ENCODE assay signal across 12 mouse cellular contexts in genomic region chr11:103198339-103198738, GRCm38 (mm10). TPM values are rescaled to one million over a fixed set of nuclear protein-coding genes. Genes with fewer than 3 reads are reported as not detected.
DNase-seq lines count a peak whose midpoint lies in the region; ATAC-seq and TF ChIP-seq lines count a peak whose summit lies in the region.
"Had no signal": no experiment of that assay in that cellular context is flagged by ENCODE, and none has a peak within 500 bp of the region (broad histone marks: within the 10 kb centered on the region; RNA-seq: fewer than 3 reads in every experiment).

No protein-coding gene starts in this region.

- H3K36me3 ChIP-seq in heart, embryonic 14.5 days (ENCODE audit: control insufficient read depth, insufficient read depth, low read length), result no peaks in the 10 kb centered on the region
- H3K36me3 ChIP-seq in E14TG2a.4 (ENCODE audit: insufficient read depth, low read length), result peaks cover 24% of the 10 kb centered on the region
- no peaks in the 10 kb centered on the region for H3K36me3 ChIP-seq in embryonic facial prominence, embryonic 14.5 days (ENCODE audit: control insufficient read depth, insufficient read depth, low read length)
- no peaks in the 10 kb centered on the region for H3K36me3 ChIP-seq in limb, embryonic 12.5 days

- peaks cover 76% of the 10 kb centered on the region for H3K27me3 ChIP-seq in heart, embryonic 14.5 days (ENCODE audit: control insufficient read depth, insufficient read depth, low read length)
- peaks cover 77% of the 10 kb centered on the region for H3K27me3 ChIP-seq in E14TG2a.4 (ENCODE audit: insufficient read depth, low read length)
- H3K27me3 ChIP-seq in embryonic facial prominence, embryonic 14.5 days (replicated peaks; ENCODE audit: control insufficient read depth, insufficient read depth, low read length), result peaks cover 66% of the 10 kb centered on the region
- peaks cover 94% of the 10 kb centered on the region for H3K27me3 ChIP-seq in limb, embryonic 12.5 days
- H3K27me3 ChIP-seq: CH12.LX had no signal

- peak overlapping the region; percentile 82 for H3K4me2 ChIP-seq in heart, embryonic 14.5 days (ENCODE audit: low read length)
- peak overlapping the region; percentile 86 for H3K4me2 ChIP-seq in embryonic facial prominence, embryonic 14.5 days (ENCODE audit: low read depth, low read length)
- peak overlapping the region; percentile 84 for H3K4me2 ChIP-seq in limb, embryonic 12.5 days

- no peak for DNase-seq in heart, adult 11 months
- DNase-seq in embryonic facial prominence, embryonic 14.5 days (ENCODE audit: low spot score), result no peak
- DNase-seq in testis, postnatal 14 days (ENCODE audit: low spot score), result no peak
- DNase-seq: adrenal gland, adult 2 months; heart, postnatal 14 days had no signal

- no peak overlapping the region for H3K27ac ChIP-seq in heart, embryonic 14.5 days (replicated peaks in 1 of 2; ENCODE audit: control insufficient read depth in 1 of 2, insufficient read depth in 1 of 2, low read depth in 2 of 2, low read length in 2 of 2)
- no peak overlapping the region for H3K27ac ChIP-seq in embryonic facial prominence, embryonic 14.5 days (replicated peaks; ENCODE audit: low read depth, low read length)
- H3K27ac ChIP-seq in limb, embryonic 12.5 days, result no peak overlapping the region

- H3K4me1 ChIP-seq in heart, embryonic 14.5 days (ENCODE audit: control insufficient read depth in 2 of 2, insufficient read depth in 2 of 2, low read length in 2 of 2), result peaks cover 8 to 26% of the 10 kb centered on the region in 2 experiments
- H3K4me1 ChIP-seq in E14TG2a.4 (replicated peaks; ENCODE audit: low read depth, low read length), result peaks cover 35% of the 10 kb centered on the region
- peaks cover 14% of the 10 kb centered on the region for H3K4me1 ChIP-seq in embryonic facial prominence, embryonic 14.5 days (ENCODE audit: control insufficient read depth, insufficient read depth, low read length)
- peaks cover 25% of the 10 kb centered on the region for H3K4me1 ChIP-seq in limb, embryonic 12.5 days (replicated peaks)

- H3K4me3 ChIP-seq in heart, embryonic 14.5 days (ENCODE audit: control insufficient read depth in 1 of 2, insufficient read depth in 1 of 2, low read depth in 1 of 2, low read length in 2 of 2), result no peak overlapping the region
- H3K4me3 ChIP-seq in E14TG2a.4 (replicated peaks; ENCODE audit: low read length), result peak overlapping the region; percentile 87
- peak overlapping the region; percentile 48 for H3K4me3 ChIP-seq in embryonic facial prominence, embryonic 14.5 days (ENCODE audit: low read depth, low read length)
- H3K4me3 ChIP-seq in limb, embryonic 12.5 days (replicated peaks), result peak overlapping the region; percentile 49

- H3K9me3 ChIP-seq in heart, embryonic 14.5 days (ENCODE audit: control insufficient read depth, low read length), result no peaks in the 10 kb centered on the region
- no peaks in the 10 kb centered on the region for H3K9me3 ChIP-seq in E14TG2a.4 (ENCODE audit: low read length)
- no peaks in the 10 kb centered on the region for H3K9me3 ChIP-seq in embryonic facial prominence, embryonic 14.5 days (ENCODE audit: control insufficient read depth, low read length)
- no peaks in the 10 kb centered on the region for H3K9me3 ChIP-seq in limb, embryonic 12.5 days

- WGBS in heart, embryonic 14.5 days, result 10% methylated on average over 16 of the region's 16 CpGs
- WGBS in embryonic facial prominence, embryonic 14.5 days, result 7% methylated on average over 16 of the region's 16 CpGs
- WGBS in limb, embryonic 12.5 days, result 4% methylated on average over 16 of the region's 16 CpGs

- no peak for ATAC-seq in heart, embryonic 14.5 days (ENCODE audit: insufficient number of reproducible peaks, insufficient read depth, low FRiP score, low read depth)
- no peak for ATAC-seq in embryonic facial prominence, embryonic 14.5 days (ENCODE audit: low read depth)
- no peak for ATAC-seq in limb, embryonic 12.5 days (ENCODE audit: insufficient number of reproducible peaks, insufficient read depth, low FRiP score, low TSS enrichment, low read depth)
- ATAC-seq in granulocyte monocyte progenitor cell, adult 5-6 weeks (replicated peaks; ENCODE audit: poor library complexity, severe bottlenecking), result no peak
- ATAC-seq in inflammation-experienced regulatory T-cells, adult 6 months, result no peak

- no peak for TF ChIP-seq CTCF in E14TG2a.4 (conservative IDR thresholded peaks at IDR 0.05; ENCODE audit: low read length)

- H3K9ac ChIP-seq in heart, embryonic 14.5 days (ENCODE audit: low read length), result no peak overlapping the region
- H3K9ac ChIP-seq in embryonic facial prominence, embryonic 14.5 days (ENCODE audit: low read depth, low read length), result no peak overlapping the region
- H3K9ac ChIP-seq in limb, embryonic 12.5 days (replicated peaks), result no peak overlapping the region

RNA-seq across cellular contexts. Expression of gene 1700023F06Rik, which starts 10.0 kb away (rescaled TPM):
- 0.18 and 0.30 TPM in 2 replicates for polyA plus RNA-seq in heart, embryonic 14.5 days (2014; fragmentation: Nextera tagmentation; extraction: Ambion mirVana)
- polyA plus RNA-seq in embryonic facial prominence, embryonic 14.5 days (2014; fragmentation: Nextera tagmentation; extraction: Ambion mirVana), result 1.0 and 1.6 TPM in 2 replicates
- 0.50 and 0.74 TPM in 2 replicates for polyA plus RNA-seq in limb, embryonic 12.5 days (2016; fragmentation: Nextera tagmentation; extraction: Ambion mirVana)
- not detected in 2 replicates for total RNA-seq in granulocyte monocyte progenitor cell, adult 5-6 weeks (2014; fragmentation: Nextera tagmentation)
- not detected in 2 replicates for total RNA-seq in granulocyte monocyte progenitor cell, adult 5-6 weeks (2017)
- not detected for polyA plus RNA-seq in inflammation-experienced regulatory T-cells, adult 6 months (2017; shearing (Covaris generic))
- total RNA-seq: CH12.LX; heart, postnatal 14 days had no signal
- polyA plus RNA-seq: liver, embryonic 16.5 days had no signal

RNA-seq across cellular contexts. Expression of gene Spata32, which starts 19.9 kb away (rescaled TPM):
- polyA plus RNA-seq in heart, embryonic 14.5 days (2014; fragmentation: Nextera tagmentation; extraction: Ambion mirVana), result not detected in 2 replicates
- polyA plus RNA-seq in embryonic facial prominence, embryonic 14.5 days (2014; fragmentation: Nextera tagmentation; extraction: Ambion mirVana), result not detected in 2 replicates
- polyA plus RNA-seq in limb, embryonic 12.5 days (2016; fragmentation: Nextera tagmentation; extraction: Ambion mirVana), result not detected in 2 replicates
- total RNA-seq in granulocyte monocyte progenitor cell, adult 5-6 weeks (2014; fragmentation: Nextera tagmentation), result 1.4 TPM in 1 of 2 replicates, not detected in the other
- not detected in 2 replicates for total RNA-seq in granulocyte monocyte progenitor cell, adult 5-6 weeks (2017)
- polyA plus RNA-seq in inflammation-experienced regulatory T-cells, adult 6 months (2017; shearing (Covaris generic)), result not detected
- total RNA-seq: adrenal gland, adult 2 months; CH12.LX; heart, postnatal 14 days had no signal
- polyA plus RNA-seq: adrenal gland, adult 2 months; liver, embryonic 16.5 days had no signal

RNA-seq across cellular contexts. Expression of gene Fmnl1, which starts 27.4 kb away (rescaled TPM):
- 2.3 and 2.9 TPM in 2 replicates for polyA plus RNA-seq in heart, embryonic 14.5 days (2014; fragmentation: Nextera tagmentation; extraction: Ambion mirVana)
- polyA plus RNA-seq in embryonic facial prominence, embryonic 14.5 days (2014; fragmentation: Nextera tagmentation; extraction: Ambion mirVana), result 3.3 and 3.5 TPM in 2 replicates
- polyA plus RNA-seq in limb, embryonic 12.5 days (2016; fragmentation: Nextera tagmentation; extraction: Ambion mirVana), result 0.78 and 1.4 TPM in 2 replicates
- 58.4 and 94.0 TPM in 2 replicates for total RNA-seq in granulocyte monocyte progenitor cell, adult 5-6 weeks (2014; fragmentation: Nextera tagmentation)
- total RNA-seq in granulocyte monocyte progenitor cell, adult 5-6 weeks (2017), result 21.3 and 31.0 TPM in 2 replicates
- 10 to 100 TPM; 52.9 to 64.4 (median 60.6) TPM for polyA plus RNA-seq in inflammation-experienced regulatory T-cells, adult 6 months (2017; shearing (Covaris generic))

Comparison
In these comparisons a context has a peak if more than half of its experiments do, and no peak if none do; other contexts are left out.
1. H3K4me3 ChIP-seq: peak in E14TG2a.4 (single experiment), embryonic facial prominence, embryonic 14.5 days (single experiment) and limb, embryonic 12.5 days (single experiment); none in heart, embryonic 14.5 days (0 of 2).
2. RNA of gene Fmnl1, which starts 27.4 kb away (polyA plus RNA-seq): 52.9 to 64.4 TPM in inflammation-experienced regulatory T-cells, adult 6 months; 3.3 to 3.5 TPM in embryonic facial prominence, embryonic 14.5 days, 2.3 to 2.9 TPM in heart, embryonic 14.5 days and 0.78 to 1.4 TPM in limb, embryonic 12.5 days; every median in the first group is over 10 times any median in the second.
3. Peak in every context shown above with its lines, with median percentiles within 50 percentile points of each other: H3K4me2 ChIP-seq.